Mouse (Mus musculus) kidney, postnatal 36 days (tissue): ENCODE measurements around the gene Adarb1.

Experiments used
- DNase-seq, 2 experiments: peaks; one replicate each; pipeline ENCODE4 v3.0.0; 2021 to 2022; ENCODE audit warnings: mixed read lengths in 2 of 2

Gene Adarb1

DNA sequence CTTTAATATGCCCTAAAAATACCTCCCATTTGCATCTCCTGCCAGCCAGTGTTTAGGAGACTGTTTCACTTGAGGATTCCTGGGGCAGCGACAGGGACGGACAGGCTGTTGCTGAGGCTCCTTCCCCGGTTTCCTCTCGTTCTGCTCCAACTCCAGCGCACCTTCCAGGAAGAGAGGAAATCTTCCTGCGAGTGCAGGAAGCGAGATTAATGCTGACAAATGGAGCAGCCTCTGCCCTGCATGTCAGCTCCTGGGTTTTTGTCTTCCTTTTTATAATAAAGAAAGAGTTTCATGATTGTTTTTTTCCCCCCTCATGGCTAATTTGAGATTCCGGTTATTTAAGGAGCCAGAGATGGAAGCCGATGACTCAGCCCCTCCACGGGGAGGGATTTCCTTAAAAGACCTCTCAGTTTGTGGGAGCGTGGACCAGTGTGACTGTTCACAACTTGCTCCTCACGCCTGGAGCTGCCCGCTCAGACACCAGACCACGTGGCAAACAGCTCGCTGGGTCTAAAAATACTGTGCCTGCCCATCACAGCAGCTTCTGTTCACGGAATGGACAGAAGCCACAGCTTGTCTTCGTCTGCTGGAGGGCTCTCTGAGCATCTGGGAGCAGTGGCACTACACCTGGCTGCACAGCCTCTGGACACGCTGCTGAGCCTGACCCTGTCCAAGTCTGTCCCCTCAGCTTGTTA is 16.5 kb upstream of the Adarb1 start:
- peak; percentile 62 to 66 for DNase-seq

- no peak for DNase-seq
Observed at GRCm38 (mm10) chr10:77434076-77434456, 16.0 kb upstream of the Adarb1 start.

GRCm38 (mm10) chr10:77430771-77431170 is 12.7 kb upstream of the Adarb1 start:
- DNase-seq = no peak

GRCm38 (mm10) chr10:77429921-77430320 is 11.9 kb upstream of the Adarb1 start:
- no peak for DNase-seq

- no peak for DNase-seq
Observed at GRCm38 (mm10) chr10:77427610-77428009, 9.5 kb upstream of the Adarb1 start.

DNA sequence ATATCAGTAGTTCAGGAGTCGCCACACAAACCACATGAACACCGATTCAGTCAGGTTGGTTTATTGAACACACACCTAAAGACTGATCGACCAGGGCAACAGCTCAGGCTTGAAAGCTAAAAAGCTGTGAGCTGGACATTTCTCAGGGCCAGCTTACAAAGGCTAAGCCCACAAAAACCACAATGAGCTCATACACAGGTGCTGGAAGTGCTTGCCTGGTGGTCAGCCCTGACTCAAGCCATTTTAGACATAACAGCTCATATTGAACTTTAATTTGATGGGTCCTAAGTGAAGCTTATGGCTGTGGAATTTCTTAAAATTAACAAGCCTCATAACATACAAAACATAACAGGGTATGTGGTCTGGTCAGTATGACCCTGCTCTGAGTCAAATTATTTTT is 2.1 kb upstream of the Adarb1 start:
- DNase-seq = no peak

GRCm38 (mm10) chr10:77417240-77418102 is 599 bp downstream of the Adarb1 start:
- DNase-seq = peak in 1 of 2 experiments; percentile 51

GRCm38 (mm10) chr10:77416666-77417239 is 1.3 kb downstream of the Adarb1 start:
- peak; percentile 35 to 43 for DNase-seq

DNA sequence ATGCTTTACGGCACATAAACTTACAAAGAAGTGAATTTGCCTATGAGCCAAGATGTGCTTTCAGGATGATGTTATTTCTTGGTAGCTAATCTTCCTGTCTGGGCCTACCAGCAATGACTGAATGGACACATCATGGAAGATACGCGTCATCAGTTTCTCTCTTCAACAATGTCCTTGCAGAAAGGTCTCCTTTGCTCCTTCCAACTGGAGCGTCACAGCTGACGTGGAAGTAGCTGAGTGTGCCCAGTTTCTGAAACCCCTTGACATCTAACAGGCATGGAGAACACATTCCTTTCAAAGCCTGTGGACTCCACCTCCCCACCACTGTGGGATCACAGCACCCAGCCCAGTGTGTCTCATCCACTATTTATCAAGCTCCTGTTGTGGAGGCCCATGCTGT is 2.2 kb downstream of the Adarb1 start:
- no peak for DNase-seq

DNA sequence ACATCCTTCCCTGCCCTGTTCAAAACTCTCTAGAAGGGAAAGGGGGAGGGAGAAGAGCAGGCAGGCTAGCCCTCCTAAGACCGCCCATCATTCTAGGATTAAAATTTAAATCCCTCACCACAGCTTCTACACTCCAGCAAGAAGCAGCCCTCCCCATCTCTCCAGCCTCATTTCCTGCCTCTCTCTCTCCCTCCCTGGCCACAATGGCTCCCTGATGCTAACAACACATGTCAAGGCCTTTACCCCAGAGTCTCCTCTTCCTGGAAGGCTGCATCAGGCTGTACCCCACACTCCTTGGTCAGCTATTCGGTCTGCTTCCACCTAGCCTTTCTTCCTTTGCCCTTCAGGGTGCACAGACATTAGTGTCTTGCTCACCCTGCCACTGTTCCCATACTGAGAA is 4.3 kb downstream of the Adarb1 start:
- DNase-seq = no peak

DNA sequence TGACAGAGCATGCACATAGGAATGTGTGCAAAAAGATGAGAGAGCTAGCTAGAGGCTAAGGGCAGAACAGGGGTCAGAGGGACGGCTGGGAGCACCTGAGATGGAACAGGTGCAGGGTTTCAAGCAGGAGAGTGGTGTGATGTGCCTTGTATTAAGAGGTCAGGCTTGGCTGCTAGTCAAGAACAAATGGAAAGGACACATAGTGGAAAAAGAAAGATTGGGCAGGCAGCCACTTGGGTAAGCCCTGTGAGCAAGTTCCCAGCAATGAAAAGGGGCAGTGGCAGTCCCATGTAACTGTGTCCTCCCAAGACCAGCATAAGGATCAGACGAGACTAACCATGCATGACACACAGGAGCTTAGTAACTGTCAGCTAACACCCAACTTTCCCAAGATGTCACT is 8.9 kb downstream of the Adarb1 start:
- no peak for DNase-seq

GRCm38 (mm10) chr10:77408241-77408640 is 9.8 kb downstream of the Adarb1 start:
- no peak for DNase-seq

DNA sequence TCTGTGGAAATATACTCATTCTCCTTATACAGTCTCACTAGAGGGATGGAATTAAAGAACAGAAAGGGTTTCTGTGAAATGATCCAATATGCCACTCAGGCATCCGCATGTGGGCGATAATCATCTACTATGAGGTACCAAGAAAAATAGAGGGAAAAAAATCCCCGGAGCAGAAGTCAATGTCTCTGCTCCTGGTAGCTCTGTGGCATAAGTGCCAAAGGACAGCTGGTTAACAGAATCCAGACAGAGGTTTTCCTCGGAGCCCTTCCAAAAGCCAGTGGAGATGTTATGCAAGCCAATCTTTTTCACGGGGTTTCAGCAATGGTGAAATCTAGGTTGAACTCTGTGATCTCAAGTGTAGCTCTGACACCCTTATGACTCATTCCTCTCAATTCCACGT is 11.6 kb downstream of the Adarb1 start:
- DNase-seq = no peak

GRCm38 (mm10) chr10:77402463-77402862 is 15.6 kb downstream of the Adarb1 start:
- no peak for DNase-seq

GRCm38 (mm10) chr10:77401039-77401438 is 17.0 kb downstream of the Adarb1 start:
- no peak for DNase-seq

DNA sequence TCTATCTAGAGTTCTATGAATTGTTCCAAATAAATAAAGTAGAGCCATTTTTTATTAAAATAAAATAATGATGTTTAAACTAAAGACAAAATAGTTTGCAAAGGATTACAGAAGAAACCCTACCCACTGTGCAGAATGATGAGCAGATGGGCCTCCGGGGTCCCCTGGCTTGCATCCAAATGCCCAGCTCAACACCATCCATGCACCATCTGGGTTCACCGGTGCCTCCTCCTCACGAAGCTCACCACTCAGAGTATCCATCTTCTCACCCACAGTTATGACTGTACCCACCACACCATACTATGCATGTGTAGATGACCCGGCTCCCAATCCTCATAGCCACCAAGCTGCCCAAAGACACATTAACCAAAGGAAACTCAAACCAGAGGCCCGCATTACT is 18.1 kb downstream of the Adarb1 start:
- DNase-seq = no peak

GRCm38 (mm10) chr10:77398082-77398481 is 20.0 kb downstream of the Adarb1 start:
- DNase-seq = peak; percentile 75 to 76

GRCm38 (mm10) chr10:77397056-77397642 is 20.9 kb downstream of the Adarb1 start:
- peak in 1 of 2 experiments; percentile 18 for DNase-seq

- no peak for DNase-seq
Observed at GRCm38 (mm10) chr10:77396015-77396414, 22.1 kb downstream of the Adarb1 start.

- DNase-seq = no peak
Observed at GRCm38 (mm10) chr10:77391072-77391471, 27.0 kb downstream of the Adarb1 start.

DNA sequence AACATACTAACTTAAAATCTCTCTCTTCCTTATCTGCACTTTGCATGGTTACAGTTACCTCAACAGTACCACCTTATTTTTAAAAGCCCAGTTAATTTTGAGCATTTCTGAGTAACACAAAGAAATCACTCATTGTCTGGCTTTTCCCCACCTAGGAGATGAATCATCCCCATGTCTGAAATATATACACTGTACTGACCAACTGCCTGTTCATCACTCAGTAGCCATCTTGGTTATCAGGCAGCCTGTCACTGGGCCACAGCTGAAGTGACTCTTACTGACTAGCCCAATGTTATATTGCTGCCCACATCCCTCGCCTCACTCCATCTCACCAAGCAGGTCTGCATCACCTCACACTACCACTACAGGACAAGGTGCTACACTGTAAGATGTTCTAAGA is 30.5 kb downstream of the Adarb1 start:
- DNase-seq = no peak

DNA sequence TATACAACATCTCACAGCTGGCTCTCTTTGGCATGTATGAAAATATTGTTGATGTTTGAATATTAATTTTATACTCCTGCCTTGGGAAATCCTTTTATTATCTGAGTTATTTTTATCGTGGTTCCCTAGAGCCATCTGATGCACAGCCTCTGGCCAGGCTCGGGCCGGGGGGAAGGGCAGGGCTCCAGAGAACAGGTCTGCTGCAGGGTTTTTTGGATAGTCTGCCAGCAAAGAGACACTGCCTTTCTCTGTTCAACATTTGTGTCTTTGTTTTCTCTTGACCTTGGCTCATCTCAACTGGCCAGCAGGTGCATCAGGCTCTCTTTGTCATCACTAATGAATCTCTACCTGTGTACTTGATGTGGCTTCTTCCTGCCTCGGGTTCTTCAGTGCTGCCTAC is 32.3 kb downstream of the Adarb1 start:
- peak in 1 of 2 experiments; percentile 29 for DNase-seq

DNA sequence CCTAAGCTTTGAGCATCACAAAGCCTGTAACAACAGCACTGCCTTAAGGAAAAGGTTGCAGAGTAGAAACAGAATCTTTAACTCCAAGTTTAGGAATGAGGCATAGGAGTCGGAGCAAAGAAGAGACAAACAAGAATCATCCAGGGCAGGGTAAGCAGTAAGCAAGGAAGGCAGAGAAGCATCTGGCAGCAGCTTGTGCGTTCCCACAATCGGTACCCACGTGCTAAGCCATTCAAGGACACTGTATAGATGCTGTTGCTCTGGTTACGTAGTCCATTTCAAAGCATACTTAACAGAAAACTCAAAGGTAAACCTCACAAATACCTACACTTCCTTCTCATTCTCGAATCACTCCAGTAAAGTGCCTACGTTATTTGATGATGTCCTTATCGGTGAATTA is 35.0 kb downstream of the Adarb1 start:
- no peak for DNase-seq
